Mouse (Mus musculus) lung, adult 18-20 months (tissue): ENCODE measurements around the gene Noxo1.
"Not testable (repeated sequence)": the region's sequence is repeated elsewhere in the genome, so short reads cannot be mapped to it uniquely, and the experiment has no call there.

Source experiments
- DNase-seq, 2 experiments: peaks; one replicate each; pipeline ENCODE4 v3.0.0; 2022; ENCODE audit warnings: mixed read lengths in 2 of 2

Gene Noxo1

GRCm38 (mm10) chr17:24721383-24721955 lies 25.4 kb downstream of the Noxo1 start:
- DNase-seq: not testable (repeated sequence)

- DNase-seq: no peak
Measured at GRCm38 (mm10) chr17:24722220-24722924, 26.3 kb downstream of the Noxo1 start.

- no peak for DNase-seq
Measured at GRCm38 (mm10) chr17:24723122-24723880, 27.3 kb downstream of the Noxo1 start.

GRCm38 (mm10) chr17:24723881-24724180 lies 27.8 kb downstream of the Noxo1 start:
- no peak for DNase-seq

GRCm38 (mm10) chr17:24724184-24724583 lies 28.1 kb downstream of the Noxo1 start, which contains the start of gene Ndufb10:
Gene Ndufb10, minus strand, starts transcription at chr17:24724478.
- DNase-seq: peak; percentile 92 to 96

GRCm38 (mm10) chr17:24725637-24726390 lies 29.8 kb downstream of the Noxo1 start:
- DNase-seq: no peak

GRCm38 (mm10) chr17:24727618-24728017 lies 31.6 kb downstream of the Noxo1 start, which contains the start of gene Rpl3l:
Gene Rpl3l, plus strand, starts transcription at chr17:24727820.
- no peak for DNase-seq

- no peak for DNase-seq
Measured at GRCm38 (mm10) chr17:24728184-24728583, 32.1 kb downstream of the Noxo1 start.

- DNase-seq: no peak
Measured at GRCm38 (mm10) chr17:24729067-24729466, 33.0 kb downstream of the Noxo1 start.

- DNase-seq: no peak
Measured at GRCm38 (mm10) chr17:24730787-24731186, 34.8 kb downstream of the Noxo1 start.

- no peak for DNase-seq
Measured at GRCm38 (mm10) chr17:24732233-24732935, 36.4 kb downstream of the Noxo1 start.

GRCm38 (mm10) chr17:24733434-24734050 lies 37.5 kb downstream of the Noxo1 start:
- peak; percentile 30 to 33 for DNase-seq

GRCm38 (mm10) chr17:24734513-24734912 lies 38.5 kb downstream of the Noxo1 start:
- DNase-seq: no peak

- DNase-seq: no peak
Measured at GRCm38 (mm10) chr17:24735446-24735845, 39.4 kb downstream of the Noxo1 start.

- peak; percentile 99 to 100 for DNase-seq
Measured at GRCm38 (mm10) chr17:24736330-24737051, 40.5 kb downstream of the Noxo1 start, which contains the start of gene Msrb1. Gene Msrb1, plus strand, starts transcription at chr17:24736642.

GRCm38 (mm10) chr17:24737135-24737810 lies 41.2 kb downstream of the Noxo1 start:
- DNase-seq: no peak

- DNase-seq: peak in 1 of 2 experiments; percentile 45
Measured at GRCm38 (mm10) chr17:24738238-24738637, 42.2 kb downstream of the Noxo1 start.

- DNase-seq: no peak
Measured at GRCm38 (mm10) chr17:24739926-24740325, 43.9 kb downstream of the Noxo1 start.

GRCm38 (mm10) chr17:24742307-24742706 lies 46.3 kb downstream of the Noxo1 start:
- DNase-seq: peak; percentile 44 to 52

GRCm38 (mm10) chr17:24743896-24744295 lies 47.9 kb downstream of the Noxo1 start:
- no peak for DNase-seq
